Mouse (Mus musculus): ENCODE measurements around the gene Gm3415. TPM values are rescaled to one million over a fixed set of nuclear protein-coding genes. Genes with fewer than 3 reads are reported as not detected.
"Not testable (repeated sequence)": the region's sequence is repeated elsewhere in the genome, so short reads cannot be mapped to it uniquely, and the experiment has no call there.

The Gm3415 gene
- not detected in 2 replicates for total RNA-seq (2015)
- not detected in 2 replicates for total RNA-seq (2017)

DNA sequence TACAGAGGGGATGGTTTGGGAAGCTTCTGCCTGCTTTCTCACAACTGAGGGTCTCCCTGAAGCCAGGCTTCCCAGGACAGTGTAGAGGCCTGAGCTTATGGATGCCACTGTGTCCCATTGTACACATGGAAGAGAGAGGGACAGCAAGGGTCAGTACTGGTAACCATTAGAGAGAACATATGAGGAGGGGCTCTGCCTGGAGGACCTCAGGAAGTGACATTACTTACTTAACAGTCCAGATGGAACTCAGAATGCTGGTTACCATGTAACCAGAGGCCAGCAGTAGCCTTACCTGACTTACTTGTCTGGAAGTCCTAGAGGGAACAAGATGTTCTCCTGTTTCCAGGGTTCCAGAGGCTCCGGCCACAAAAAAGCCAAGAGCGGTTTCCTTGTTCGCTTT lies at the start of gene Gm3415:
Gene Gm3415 (plus strand): TSS at position 301 of the 400 bp plus-strand sequence.
- not testable (repeated sequence) for ATAC-seq (replicated peaks; ENCODE audit: poor library complexity)

DNA sequence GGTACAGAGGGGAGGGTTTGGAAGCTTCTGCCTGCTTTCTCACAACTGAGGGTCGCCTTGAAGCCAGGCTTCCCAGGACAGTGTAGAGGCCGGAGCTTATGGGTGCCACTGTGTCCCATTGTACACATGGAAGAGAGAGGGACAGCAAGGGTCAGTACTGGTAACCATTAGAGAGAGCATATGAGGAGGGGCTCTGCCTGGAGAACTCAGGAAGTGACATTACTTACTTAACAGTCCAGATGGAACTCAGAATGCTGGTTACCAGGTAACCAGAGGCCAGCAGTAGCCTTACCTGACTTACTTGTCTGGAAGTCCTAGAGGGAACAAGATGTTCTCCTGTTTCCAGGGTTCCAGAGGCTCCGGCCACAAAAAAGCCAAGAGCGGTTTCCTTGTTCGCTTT lies 42.1 kb upstream of the Gm3415 start, which contains the start of gene Gm3402:
Gene Gm3402 (plus strand): TSS at position 301 of the 400 bp plus-strand sequence.
- ATAC-seq (replicated peaks; ENCODE audit: poor library complexity), result not testable (repeated sequence)

- not testable (repeated sequence) for ATAC-seq (replicated peaks; ENCODE audit: poor library complexity)
These were observed 30.4 kb upstream of the Gm3415 start, which contains the start of gene Gm3404 for GRCm38 (mm10) chr5:146525501-146525900. Gene Gm3404, plus strand, starts transcription at chr5:146525801.

DNA sequence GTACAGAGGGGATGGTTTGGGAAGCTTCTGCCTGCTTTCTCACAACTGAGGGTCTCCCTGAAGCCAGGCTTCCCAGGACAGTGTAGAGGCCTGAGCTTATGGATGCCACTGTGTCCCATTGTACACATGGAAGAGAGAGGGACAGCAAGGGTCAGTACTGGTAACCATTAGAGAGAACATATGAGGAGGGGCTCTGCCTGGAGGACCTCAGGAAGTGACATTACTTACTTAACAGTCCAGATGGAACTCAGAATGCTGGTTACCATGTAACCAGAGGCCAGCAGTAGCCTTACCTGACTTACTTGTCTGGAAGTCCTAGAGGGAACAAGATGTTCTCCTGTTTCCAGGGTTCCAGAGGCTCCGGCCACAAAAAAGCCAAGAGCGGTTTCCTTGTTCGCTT lies 18.6 kb upstream of the Gm3415 start, which contains the start of gene Gm3409:
Gene Gm3409 (plus strand): TSS at position 301 of the 400 bp plus-strand sequence.
- ATAC-seq (replicated peaks; ENCODE audit: poor library complexity), result not testable (repeated sequence)

- no peak for ATAC-seq (replicated peaks; ENCODE audit: poor library complexity)
These were observed 8.3 kb downstream of the Gm3415 start for GRCm38 (mm10) chr5:146564259-146564658.

GRCm38 (mm10) chr5:146567054-146567453 lies 11.1 kb downstream of the Gm3415 start:
- ATAC-seq (replicated peaks; ENCODE audit: poor library complexity), result peak; percentile 75

DNA sequence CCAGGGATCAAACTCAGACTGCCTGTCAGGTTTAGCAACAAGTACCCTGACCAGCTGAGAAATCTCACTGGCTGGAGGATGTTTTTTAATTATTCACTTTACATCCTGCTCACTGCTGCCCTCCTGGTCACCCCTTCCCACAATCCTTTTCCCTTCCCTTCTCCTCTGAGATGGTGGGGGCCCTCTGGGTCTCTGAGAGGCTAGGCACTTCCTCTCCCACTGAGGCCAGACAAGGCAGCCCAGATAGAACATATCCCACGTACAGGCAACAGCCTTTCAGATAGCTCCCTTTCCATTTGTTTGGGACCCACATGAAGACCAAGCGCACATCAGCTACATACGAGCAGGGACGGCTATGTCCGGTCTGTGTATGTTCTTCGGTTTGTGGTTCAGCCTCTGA lies 14.2 kb downstream of the Gm3415 start:
- not testable (repeated sequence) for ATAC-seq (replicated peaks; ENCODE audit: poor library complexity)

DNA sequence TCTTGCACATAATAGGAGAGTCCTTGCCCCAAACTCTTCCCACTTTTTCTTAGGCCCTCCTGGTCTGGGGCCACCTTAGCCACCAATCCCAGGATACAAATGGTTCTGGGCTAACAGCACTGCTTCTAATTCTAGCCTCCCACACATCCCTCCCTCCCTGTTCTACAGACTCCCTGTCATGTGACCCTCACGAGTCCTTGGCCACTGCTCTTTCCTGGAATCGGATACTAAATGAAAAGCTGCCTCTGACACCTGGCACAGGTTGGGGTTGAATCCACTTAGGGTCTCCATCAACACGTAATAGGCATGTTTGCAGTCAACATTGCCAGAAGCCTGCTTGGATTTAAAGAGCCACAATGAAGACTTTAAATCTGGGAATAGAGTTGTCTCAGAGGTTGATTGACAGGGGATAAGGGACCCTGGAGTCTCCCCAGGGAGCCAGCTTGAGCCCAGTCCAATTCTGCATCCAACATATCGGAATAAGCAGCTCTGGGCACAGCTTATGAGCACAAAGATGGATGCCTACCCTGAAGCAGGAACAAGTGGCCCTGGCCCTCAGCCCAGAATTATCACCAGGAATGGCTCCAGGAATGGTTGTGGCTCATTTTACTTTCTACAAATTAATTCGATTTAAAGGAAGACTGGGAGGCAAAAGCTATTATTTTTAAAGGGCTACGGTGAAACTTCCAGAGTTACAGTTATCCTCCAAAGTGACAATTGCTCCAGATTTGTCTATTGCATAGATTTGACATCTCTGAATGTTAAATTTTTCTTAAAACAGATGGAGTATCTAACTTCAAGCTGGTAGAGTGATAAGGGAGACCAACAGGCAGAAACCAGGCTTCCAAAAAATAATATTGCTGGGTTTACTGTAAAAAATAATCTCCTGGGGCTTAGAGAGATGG lies 16.1 kb downstream of the Gm3415 start:
- not testable (repeated sequence) for ATAC-seq (replicated peaks; ENCODE audit: poor library complexity)

DNA sequence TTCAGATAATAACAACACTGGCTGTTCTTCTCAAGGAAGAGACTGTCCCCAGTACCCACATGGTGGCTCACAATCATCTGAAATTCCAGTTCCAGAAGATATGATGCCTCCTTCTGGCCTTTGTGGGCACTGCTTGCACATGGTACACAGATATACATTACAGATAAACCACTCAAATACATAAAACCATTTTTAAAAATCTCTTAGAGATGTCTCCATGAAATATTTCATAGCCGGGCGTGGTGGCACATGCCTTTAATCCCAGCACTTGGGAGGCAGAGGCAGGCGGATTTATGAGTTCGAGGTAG lies 16.8 kb downstream of the Gm3415 start:
- not testable (repeated sequence) for ATAC-seq (replicated peaks; ENCODE audit: poor library complexity)

DNA sequence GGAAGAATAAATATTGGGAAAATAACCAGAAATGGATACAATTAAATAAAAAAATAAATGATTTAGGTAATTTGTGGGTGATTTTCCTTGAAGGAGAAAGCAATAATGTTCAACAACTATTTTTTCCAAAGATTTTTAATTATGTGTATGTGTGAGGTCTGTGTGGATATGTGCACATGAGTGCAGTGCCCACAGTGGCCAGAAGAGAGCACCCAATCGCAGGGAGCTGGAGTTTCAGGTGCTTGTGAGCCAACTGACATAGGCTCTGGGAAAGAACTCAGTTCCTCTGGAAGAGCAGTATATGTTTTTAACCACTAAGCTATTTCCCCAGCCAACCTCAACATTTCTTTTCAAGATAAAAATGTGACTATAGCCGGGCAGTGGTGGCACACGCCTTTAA lies 20.7 kb downstream of the Gm3415 start:
- ATAC-seq (replicated peaks; ENCODE audit: poor library complexity), result no peak

GRCm38 (mm10) chr5:146584156-146584477 lies 28.2 kb downstream of the Gm3415 start:
- no peak for ATAC-seq (replicated peaks; ENCODE audit: poor library complexity)

GRCm38 (mm10) chr5:146584478-146585306 lies 28.8 kb downstream of the Gm3415 start, which contains the start of gene Gpr12:
Gene Gpr12, minus strand, starts transcription at chr5:146585239.
- ATAC-seq (replicated peaks; ENCODE audit: poor library complexity), result 0 out of 2 replicates have a peak, but pooled peaks have one; percentile 17

DNA sequence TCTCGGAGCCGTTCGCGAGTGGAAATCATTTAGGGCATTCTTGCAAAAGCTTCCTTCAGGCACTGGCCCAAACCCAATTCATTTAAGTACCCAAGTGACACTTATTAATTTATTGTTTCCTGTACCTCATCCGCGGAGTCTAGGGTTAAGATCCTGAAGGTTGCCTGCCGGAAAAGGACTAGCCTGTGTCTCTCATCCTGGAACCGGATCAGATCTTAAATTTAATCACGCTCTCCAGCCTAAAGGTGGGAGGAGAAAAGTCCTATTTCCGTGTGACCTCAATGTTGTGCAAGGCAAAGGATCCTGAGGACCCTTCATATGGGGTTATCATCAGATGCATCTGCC lies 29.3 kb downstream of the Gm3415 start:
- ATAC-seq (replicated peaks; ENCODE audit: poor library complexity), result no peak

DNA sequence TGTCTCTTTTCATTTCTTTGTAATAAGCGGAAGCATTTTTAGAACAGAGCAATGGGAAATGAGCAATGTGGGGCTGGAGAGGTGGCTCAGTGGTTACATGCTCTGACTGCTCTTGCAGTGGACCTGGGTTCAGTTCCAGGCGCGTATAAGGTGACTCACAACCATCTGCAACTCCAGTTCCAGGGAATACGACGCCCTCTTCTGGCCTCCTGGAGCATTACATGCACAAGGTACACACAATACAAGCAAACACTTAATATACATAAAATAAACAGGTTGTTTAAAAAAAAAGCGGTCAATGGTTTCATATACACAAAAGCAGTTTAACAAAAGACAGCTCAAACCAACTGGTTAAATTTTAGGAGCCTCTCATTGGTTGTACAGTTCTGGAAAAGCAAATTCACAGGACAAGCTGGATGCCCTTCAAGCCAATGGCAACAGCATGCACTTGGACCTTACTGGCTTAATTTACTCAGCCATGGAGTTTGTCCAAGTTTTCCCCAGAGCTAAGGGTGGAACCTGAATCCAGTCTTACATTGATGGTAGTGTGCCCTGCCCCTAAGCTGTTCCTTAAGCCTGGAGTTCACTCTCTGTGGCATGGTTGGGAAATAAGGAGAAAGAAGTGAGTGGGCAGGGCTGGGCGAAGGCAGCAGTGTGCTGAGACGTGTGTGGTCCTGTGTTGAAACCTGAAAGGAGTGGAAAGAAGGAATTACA lies 30.6 kb downstream of the Gm3415 start:
- ATAC-seq (replicated peaks; ENCODE audit: poor library complexity), result no peak

- no peak for ATAC-seq (replicated peaks; ENCODE audit: poor library complexity)
These were observed 35.1 kb downstream of the Gm3415 start for GRCm38 (mm10) chr5:146590987-146591386.

- ATAC-seq (replicated peaks; ENCODE audit: poor library complexity), result no peak
These were observed 35.7 kb downstream of the Gm3415 start for GRCm38 (mm10) chr5:146591636-146592035.

DNA sequence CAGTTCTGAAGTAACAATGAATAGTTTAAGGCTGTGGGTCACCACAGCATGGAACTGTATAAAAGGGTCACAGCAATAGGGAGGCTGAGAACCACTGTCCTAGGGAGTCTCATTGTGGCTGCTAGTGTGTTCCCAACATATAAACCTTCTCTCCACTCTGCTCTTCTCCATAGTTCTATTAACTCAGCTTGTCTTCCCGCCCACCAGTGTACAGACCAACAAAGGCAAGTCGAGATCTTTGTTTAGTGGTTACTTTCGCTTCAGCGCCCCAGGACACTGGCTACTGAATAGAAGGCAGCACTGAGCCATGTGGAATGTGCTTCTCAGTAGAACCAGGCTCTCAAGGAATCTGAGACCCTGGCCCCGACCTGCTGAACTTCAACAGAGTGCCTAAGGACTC lies 36.6 kb downstream of the Gm3415 start:
- ATAC-seq (replicated peaks; ENCODE audit: poor library complexity), result no peak

DNA sequence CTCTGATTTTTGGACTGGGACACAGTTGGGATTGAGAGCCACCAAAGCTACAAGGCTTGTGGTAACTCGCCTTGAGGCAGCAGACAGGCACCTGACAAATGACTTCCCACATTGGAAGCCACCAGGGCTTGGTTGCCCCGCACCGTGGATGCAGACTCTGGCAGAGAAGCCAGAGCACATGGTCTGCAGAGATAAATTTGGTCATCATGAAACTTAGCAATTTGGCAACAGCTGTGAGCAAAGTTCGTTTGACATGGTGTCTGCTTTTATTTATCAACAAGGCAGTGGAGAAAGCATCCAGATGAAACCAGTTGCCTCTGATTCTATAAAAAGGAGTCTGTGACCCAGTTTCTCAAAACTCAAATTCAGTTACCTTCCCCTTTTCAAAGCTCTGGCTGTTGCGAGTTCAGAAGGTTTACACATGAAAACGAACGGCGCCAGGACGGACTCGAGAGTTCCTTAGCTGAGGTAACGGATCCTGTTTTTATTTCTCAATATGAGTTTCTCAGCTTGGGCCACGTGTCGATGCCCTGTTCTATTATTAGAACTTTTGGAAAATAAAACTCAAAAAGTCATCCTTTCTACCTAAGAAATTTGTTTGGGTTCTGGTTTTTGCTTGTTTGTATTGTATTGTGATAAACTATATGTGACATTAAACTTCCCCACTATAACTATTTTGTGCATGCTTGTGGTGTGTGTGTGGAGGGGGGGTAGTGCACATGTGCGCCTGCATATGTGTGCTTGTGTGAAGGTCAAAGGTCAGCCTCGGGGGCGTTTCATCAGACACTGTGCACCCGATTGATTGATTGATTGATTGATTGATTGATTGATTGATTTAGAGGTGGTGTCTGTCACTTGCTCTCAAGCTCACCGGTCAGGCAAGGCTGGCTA lies 40.9 kb downstream of the Gm3415 start:
- ATAC-seq (replicated peaks; ENCODE audit: poor library complexity), result peak; percentile 64

- peak; percentile 71 for ATAC-seq (replicated peaks; ENCODE audit: poor library complexity)
These were observed 41.6 kb downstream of the Gm3415 start for GRCm38 (mm10) chr5:146597503-146597874.
